Mouse (Mus musculus) gonadal fat pad, adult 2 months (tissue): ENCODE measurements around the gene Ly6g5c. TPM values are rescaled to one million over a fixed set of nuclear protein-coding genes. Genes with fewer than 3 reads are reported as not detected.
A peak's percentile ranks its signal among the peaks of the same experiment; 100 is the strongest.

ENCODE experiments used
- DNase-seq: peaks from one replicate; pipeline ENCODE4 v3.0.0-alpha.2; 2012; ENCODE audit warnings: low read depth
- polyA plus RNA-seq: library from polyadenylated mRNA; depleted of rRNA; stranded (reverse); fragments of >200 nt; gene quantifications from 2 replicates; pipeline ENCODE4 v1.2.3, GENCODE M21; 2012

Gene Ly6g5c
- polyA plus RNA-seq, 1 experiment, result 2,220 TPM

GRCm38 (mm10) chr17:35080710-35081109 lies 27.4 kb upstream of the Ly6g5c start:
- DNase-seq, result no peak

GRCm38 (mm10) chr17:35082841-35083576 lies 25.1 kb upstream of the Ly6g5c start:
- no peak for DNase-seq

DNA sequence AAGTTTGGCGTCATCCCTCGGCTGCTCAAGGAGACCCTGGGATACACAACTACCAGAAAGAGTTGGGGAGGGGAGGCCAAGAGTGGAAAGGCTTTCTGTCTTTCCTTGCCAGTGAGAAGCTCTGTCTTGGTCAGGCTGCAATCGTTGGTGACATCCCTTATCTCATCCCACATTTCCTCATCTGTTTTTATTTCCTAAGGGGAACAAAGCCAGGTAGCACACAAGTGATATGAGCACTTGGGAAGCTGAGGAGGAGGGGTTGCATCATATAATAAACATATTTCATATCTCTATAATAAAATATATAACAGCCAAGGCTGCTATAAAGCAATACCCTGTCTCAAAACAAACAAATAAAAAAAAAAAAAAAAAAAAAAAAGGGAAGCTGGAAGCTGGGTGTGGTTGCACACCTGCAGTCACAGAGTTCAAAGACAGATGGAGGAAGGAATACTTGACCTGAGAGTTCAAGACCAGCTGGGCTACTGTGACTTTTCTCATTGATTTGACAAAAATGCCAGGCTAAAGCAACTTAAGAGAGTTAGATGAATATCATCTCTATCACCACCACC lies 24.1 kb upstream of the Ly6g5c start:
- DNase-seq, result no peak

GRCm38 (mm10) chr17:35085208-35085865 lies 22.7 kb upstream of the Ly6g5c start, which contains the start of gene Ly6g6f:
Gene Ly6g6f, minus strand, starts transcription at chr17:35085610.
- no peak for DNase-seq

- DNase-seq, result no peak
Observed at GRCm38 (mm10) chr17:35088151-35088550, 19.9 kb upstream of the Ly6g5c start.

DNA sequence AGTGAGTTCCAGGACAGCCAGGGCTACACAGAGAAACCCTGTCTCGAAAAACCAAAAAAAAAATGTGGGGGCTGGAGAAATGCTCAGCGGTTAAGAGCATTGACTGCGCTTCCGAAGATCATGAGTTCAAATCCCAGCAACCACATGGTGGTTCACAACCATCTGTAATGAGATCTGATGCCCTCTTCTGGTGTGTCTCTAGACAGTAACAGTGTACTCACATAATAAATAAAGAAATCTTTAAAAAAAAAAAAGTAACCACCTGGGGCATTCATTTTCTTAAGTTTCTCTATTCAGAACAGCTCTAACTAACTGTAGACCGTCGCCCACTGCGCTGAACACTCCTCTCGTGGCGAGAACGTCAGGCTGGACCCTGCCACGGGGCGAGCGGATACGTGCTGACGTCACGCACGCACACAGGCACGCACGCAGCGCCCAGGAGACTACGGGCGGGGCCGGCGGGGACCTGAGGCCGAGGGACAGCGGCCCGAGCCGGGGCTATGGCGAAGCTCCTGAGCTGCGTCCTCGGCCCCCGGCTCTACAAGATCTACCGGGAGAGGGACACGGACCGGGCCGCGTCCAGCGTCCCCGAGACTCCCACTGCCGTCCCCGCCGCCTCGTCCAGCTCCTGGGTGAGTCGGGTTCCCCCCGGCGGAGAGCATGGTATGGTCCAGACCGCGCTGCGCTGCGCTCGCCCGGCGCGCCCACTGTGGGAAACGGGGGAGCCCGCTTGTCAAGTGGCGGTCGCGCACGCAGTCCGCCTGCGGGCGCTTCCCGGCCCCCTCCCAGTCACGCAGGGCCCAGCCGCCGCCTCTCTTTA lies 19.0 kb upstream of the Ly6g5c start, which contains the start of gene Abhd16a:
Abhd16a (plus strand) TSS at position 439 of the 820 bp plus-strand sequence.
- peak; percentile 44 for DNase-seq

GRCm38 (mm10) chr17:35090166-35090932 lies 17.7 kb upstream of the Ly6g5c start:
- DNase-seq, result no peak

- DNase-seq, result no peak
Observed at GRCm38 (mm10) chr17:35092403-35093198, 15.5 kb upstream of the Ly6g5c start.

- no peak for DNase-seq
Observed at GRCm38 (mm10) chr17:35094475-35095365, 13.4 kb upstream of the Ly6g5c start.

DNA sequence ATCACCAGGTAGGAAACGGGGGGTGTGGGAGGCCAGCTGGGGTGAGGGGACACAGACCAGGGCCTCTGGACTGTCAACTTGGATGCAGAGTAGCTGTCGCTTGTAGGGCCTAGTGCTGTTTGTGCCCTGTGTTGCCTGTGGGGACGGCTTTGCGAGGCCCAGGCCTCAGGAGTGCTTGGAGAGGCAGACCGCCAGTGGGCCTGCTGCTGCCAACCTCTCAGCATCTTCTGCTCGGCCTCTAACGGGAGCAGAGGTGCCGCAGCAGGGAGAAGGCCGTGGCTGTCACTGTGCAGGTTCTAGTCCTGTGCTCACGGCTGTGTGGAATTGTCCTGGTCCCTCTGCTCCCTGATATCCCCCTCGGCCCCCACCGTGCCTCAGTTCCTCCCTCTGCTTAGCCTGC lies 11.5 kb upstream of the Ly6g5c start:
- DNase-seq, result no peak

- no peak for DNase-seq
Observed at GRCm38 (mm10) chr17:35097164-35097655, 10.9 kb upstream of the Ly6g5c start.

GRCm38 (mm10) chr17:35100196-35100765 lies 7.8 kb upstream of the Ly6g5c start:
- DNase-seq, result no peak

DNA sequence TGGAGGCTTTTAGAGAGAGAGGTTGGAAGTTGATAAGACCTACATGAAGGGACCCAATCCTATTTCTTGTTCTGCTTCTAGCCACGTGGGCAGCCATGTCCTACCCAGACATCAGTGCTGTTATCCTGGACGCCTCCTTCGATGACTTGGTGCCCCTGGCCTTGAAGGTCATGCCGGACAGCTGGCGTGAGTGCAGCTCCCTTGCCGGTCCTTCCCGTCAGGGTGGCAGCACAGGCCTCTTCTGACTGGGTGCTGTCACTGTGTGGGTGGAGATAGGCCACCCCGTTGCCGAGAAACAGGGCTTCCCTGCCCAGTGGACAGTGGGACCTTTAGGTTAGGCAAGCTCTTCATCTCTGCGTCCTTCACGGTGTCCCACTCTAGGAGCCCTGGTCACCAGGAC lies 6.9 kb upstream of the Ly6g5c start:
- DNase-seq, result no peak

DNA sequence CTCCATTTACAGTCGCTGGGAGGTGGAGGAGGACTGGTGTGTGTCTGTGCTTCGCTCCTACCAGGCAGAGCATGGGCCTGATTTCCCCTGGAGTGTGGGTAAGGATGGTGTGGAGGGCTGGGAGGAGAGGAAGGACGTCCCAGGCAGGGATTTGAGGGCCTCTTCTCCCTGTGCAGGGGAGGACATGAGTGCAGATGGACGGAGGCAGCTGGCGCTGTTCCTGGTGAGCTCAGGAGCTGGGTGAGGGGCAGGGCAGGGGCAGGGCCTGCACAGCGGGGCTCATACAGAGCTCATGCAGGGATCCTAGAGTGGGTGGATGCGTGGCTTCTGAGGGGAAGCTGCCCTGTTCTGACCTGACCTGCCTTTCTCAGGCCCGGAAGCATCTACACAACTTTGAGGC lies 5.8 kb upstream of the Ly6g5c start:
- DNase-seq, result no peak

DNA sequence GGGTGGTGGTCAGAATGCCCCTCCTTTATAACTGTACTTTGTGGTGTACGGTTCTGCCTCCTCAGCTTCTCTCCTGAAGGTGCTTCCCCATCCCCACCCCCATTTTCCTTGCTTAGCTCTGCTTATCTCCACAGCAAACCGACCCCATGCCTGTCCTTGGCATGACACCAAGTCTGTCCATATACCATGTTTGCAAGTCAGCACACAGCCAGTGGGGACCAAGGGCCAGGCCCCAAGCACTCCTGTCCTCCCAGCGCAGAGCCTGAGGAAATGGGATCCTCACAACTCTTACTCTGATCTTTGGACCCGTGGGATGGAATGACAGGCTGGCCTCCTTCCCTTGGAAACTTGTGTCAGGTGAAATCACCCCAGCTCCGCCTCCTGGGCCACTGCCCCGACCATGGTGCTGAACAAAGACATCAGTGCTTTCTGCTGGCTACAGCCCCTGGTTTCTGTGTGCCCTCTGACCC lies 4.8 kb upstream of the Ly6g5c start:
- DNase-seq, result no peak

DNA sequence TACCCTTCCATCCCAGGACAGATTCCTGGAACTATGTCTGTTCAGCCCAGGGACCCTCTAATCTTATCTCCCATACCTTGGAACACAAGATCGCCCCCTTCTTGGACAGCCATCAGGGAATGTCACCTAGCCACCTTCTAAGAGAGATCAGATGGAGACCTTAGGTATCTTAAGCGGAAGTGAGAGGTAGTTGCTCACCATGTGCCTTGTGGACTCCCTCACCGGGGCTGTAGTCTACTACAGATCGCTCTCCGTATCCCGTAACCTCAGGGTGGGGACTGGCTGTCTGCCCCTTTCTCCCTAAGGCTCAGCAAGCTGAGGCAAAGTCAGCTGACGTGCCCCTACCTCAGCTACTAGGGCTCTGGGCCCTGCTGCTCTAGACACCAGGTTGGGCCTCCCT lies 4.0 kb upstream of the Ly6g5c start:
- DNase-seq, result no peak

DNA sequence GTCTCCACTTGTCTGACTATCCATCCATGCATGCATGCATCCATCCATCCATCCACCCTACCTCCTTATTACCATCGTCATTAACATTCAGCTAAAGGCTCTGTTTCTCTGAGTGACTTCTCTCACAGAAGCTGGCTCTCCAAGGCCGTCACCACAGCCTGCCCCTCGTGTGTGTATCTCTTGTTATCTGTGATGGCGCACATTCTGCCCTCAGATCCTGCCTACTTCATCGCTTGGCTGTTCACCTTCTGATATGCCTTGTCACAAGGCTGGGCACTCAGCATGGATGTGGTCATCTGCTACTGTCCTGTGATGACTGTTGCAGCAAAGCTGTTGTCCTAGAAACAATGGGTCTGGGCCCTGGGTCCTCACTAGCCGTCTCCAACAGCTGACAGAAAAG lies 3.3 kb upstream of the Ly6g5c start:
- no peak for DNase-seq

GRCm38 (mm10) chr17:35105740-35106389 lies 2.2 kb upstream of the Ly6g5c start:
- DNase-seq, result no peak
